Mouse (Mus musculus): ENCODE results near the gene Krtap28-10.
"Not testable (repeated sequence)": the region's sequence is repeated elsewhere in the genome, so short reads cannot be mapped to it uniquely, and the experiment has no call there.

The Krtap28-10 gene

DNA sequence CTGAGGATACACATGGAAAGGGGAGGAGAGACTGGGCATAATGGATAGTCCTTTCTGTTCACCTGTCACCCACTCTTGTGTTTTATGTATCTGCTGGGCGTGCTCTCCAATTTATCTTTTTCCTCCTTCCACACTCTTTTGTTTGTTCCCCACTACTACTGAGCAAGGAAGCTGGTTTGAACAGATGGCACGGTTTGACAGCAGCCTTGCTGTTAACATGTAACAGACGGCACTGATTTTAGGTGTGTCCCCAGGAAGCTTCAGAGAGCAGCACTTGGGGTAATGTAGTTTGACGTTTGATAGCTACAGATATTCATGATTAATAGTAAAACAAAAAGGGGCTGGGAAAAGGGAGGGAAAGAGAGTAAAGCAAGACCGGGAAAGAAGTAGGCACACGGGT is 34.8 kb downstream of the Krtap28-10 start:
- no peak for DNase-seq

DNA sequence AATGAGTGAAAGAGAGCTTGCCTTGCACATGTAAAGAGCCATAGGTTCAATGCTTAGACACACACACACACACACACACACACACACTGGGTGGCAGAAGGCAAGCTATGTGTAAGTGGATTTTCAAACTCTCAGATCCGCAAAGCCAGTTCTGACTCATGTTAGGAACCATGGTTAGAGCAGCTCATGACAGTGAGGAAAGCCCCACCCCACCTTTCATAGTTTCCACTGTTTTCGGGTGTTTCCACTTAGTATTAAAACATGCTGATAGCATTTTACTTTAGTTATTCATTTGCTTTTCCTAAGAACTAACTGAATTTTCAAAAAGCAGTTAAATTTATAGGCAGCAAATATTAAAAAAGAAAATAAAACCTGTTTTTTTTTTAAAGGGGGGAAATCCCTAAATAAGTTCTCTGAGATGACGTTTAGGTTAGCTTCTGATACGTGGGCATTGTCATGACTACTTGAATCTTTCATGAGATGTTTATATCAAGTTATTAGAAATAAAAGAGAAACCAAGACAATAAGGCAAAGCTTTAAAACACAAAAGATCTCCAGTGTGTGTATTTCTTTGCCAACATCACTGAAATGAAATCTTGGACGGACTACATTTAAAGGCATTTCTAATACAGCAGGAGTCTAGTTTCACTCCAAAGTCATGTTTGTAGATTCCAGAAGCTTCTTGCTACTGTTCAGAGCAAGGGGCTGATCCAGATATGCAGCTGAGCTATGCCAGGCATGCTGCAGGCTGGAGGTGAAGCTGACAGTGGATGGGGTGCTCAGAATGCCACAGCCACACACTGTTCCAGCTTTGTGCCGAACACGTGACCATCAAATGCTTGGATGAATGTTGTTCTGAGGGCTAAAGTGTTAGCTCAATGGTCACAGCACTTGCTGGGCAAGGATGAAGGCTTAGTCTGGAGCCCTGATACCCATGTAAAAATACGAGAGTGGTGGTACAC is 35.8 kb downstream of the Krtap28-10 start:
- no peak for DNase-seq

DNA sequence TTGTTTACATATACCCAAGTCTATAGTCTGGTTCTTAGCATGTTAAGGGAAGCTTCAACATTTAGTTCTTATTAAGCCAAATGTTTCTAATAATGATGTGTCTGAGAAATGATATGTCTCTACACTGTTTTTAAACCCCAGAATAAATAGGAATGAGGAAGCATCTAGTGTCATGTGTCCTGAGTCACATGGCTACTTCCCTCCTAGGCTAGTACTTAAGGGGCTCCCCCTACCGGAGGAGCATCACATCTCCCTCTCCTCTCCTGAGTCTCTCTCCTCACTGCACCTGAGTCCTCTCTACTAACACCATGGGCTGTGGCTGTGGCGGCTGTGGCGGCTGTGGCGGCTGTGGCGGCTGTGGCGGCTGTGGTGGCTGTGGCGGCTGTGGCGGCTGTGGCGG is 42.0 kb downstream of the Krtap28-10 start, which contains the start of gene Gm47959:
Gene Gm47959 (plus strand): TSS at position 243 of the 400 bp plus-strand sequence.
- not testable (repeated sequence) for DNase-seq

DNA sequence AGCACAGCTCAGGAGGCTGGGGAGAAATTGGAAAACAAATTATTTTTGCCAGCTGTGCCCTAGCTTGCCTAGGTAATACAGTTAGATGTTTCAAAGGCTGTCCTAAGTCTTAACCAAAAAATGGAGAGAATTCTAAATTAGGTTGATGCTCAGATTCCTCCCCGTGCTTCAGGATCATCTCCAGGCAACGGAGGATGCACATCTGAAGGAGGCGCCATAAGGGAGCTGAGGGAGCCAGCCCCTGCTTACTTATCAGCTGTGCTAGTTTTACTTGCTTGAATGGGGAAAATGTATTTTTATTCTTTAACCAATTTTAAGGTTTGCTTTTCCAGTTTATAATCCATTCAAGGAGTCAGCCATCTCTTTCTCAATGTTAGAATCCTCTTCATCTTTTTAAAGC is 48.3 kb downstream of the Krtap28-10 start:
- DNase-seq: no peak

DNA sequence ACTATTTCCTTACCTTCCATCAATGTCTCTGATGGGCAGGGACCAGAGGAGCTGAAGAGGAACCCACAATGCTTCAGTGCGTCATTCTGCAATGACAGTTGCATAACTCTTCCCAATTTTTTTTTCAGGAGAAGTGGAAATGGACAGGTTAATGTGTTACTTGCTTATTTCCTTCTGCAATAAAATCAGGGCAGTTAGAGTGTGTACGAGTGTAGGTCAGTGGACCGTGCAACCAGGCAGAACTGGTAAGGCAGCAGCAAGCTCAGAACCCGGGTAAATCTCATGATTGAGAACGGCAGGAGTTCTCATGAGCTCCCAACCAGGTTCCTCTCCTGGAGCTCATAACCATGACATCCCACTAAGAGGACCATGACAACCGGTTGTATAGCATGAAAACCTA is 50.2 kb downstream of the Krtap28-10 start:
- no peak for DNase-seq

DNA sequence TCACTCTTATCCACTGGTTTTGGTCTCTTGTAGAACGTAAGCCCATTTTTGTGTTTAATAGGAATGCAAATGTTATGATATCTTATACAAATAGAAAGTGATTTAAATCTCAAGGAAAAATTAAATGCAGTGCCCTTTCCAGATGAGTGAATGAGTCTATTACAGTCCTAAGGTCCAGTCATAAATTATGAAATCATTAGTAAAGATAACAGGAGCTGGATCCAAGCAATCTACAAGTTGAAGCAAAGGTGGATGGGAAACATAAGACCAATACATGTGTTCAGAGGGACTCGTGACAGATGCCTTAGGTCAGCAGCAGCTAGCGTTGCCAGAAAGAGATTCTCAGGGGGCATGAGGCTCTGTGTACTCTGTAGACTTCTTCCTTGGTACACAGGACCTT is 50.7 kb downstream of the Krtap28-10 start:
- DNase-seq: no peak
